9 mouse cellular contexts compared by ENCODE assay signal in genomic region chr19:33222595-33223223, GRCm38 (mm10).
A peak's percentile ranks its signal among the peaks of the same experiment; 100 is the strongest.
DNase-seq lines count a peak whose midpoint lies in the region; ATAC-seq and TF ChIP-seq lines count a peak whose summit lies in the region.
"Had no signal": no experiment of that assay in that cellular context is flagged by ENCODE, and none has a peak within 500 bp of the region (broad histone marks: within the 10 kb centered on the region; RNA-seq: fewer than 3 reads in every experiment).

No protein-coding gene starts in this region.

- no peak for ATAC-seq in lung, embryonic 14.5 days (ENCODE audit: insufficient read depth)
- ATAC-seq in midbrain, embryonic 13.5 days: peak; percentile 40; the same call in 1 of the 2 replicates

- no peaks in the 10 kb centered on the region for H3K36me3 ChIP-seq in lung, embryonic 14.5 days (ENCODE audit: insufficient read depth)
- no peaks in the 10 kb centered on the region for H3K36me3 ChIP-seq in midbrain, embryonic 13.5 days
- no peaks in the 10 kb centered on the region for H3K36me3 ChIP-seq in limb, embryonic 10.5 days
- H3K36me3 ChIP-seq: heart, embryonic 15.5 days had no signal

- WGBS in lung, embryonic 14.5 days: 65% methylated on average over 12 of the region's 12 CpGs
- 19% methylated on average over 12 of the region's 12 CpGs for whole genome bisulfite sequencing in midbrain, embryonic 13.5 days
- WGBS in limb, embryonic 10.5 days: 80% methylated on average over 12 of the region's 12 CpGs

- intact Hi-C loops in left cerebral cortex, postnatal 36 days (cut with DNase I): loop anchor here (10.0 kb wide), 1 partner anchor 268 kb away; no protein-coding TSS in a partner anchor

- no peak overlapping the region for H3K9ac ChIP-seq in lung, embryonic 14.5 days
- H3K9ac ChIP-seq in midbrain, embryonic 13.5 days (replicated peaks): 0 out of 2 replicates have a peak overlapping the region, but pooled peaks have one; percentile 32
- H3K9ac ChIP-seq: heart, embryonic 15.5 days had no signal

- H3K27me3 ChIP-seq in lung, embryonic 14.5 days (ENCODE audit: insufficient read depth, low read length): no peaks in the 10 kb centered on the region
- no peaks in the 10 kb centered on the region for H3K27me3 ChIP-seq in midbrain, embryonic 13.5 days
- H3K27me3 ChIP-seq in limb, embryonic 10.5 days (ENCODE audit: low read depth, poor library complexity, severe bottlenecking): no peaks in the 10 kb centered on the region
- H3K27me3 ChIP-seq: heart, embryonic 15.5 days had no signal

- peaks cover 9% of the 10 kb centered on the region; the same call in 1 of the 2 replicates for H3K4me1 ChIP-seq in lung, embryonic 14.5 days (ENCODE audit: insufficient read depth)
- peaks cover 26% of the 10 kb centered on the region for H3K4me1 ChIP-seq in midbrain, embryonic 13.5 days (replicated peaks)
- H3K4me1 ChIP-seq in limb, embryonic 10.5 days: peaks cover 10% of the 10 kb centered on the region; the same call in 1 of the 2 replicates

- no peaks in the 10 kb centered on the region for H3K9me3 ChIP-seq in lung, embryonic 14.5 days (ENCODE audit: low read depth, low read length)
- no peaks in the 10 kb centered on the region for H3K9me3 ChIP-seq in midbrain, embryonic 13.5 days
- H3K9me3 ChIP-seq in limb, embryonic 10.5 days (replicated peaks): no peaks in the 10 kb centered on the region
- H3K9me3 ChIP-seq: heart, embryonic 15.5 days had no signal

- no peak overlapping the region for H3K4me3 ChIP-seq in lung, embryonic 14.5 days (ENCODE audit: low read depth, low read length)
- H3K4me3 ChIP-seq in midbrain, embryonic 13.5 days (replicated peaks): no peak overlapping the region
- no peak overlapping the region for H3K4me3 ChIP-seq in limb, embryonic 10.5 days
- H3K4me3 ChIP-seq: heart, embryonic 15.5 days had no signal

- no peak overlapping the region for H3K4me2 ChIP-seq in lung, embryonic 14.5 days
- peak overlapping the region; percentile 6; the same call in 1 of the 2 replicates for H3K4me2 ChIP-seq in midbrain, embryonic 13.5 days (replicated peaks)
- H3K4me2 ChIP-seq: heart, embryonic 15.5 days had no signal

- no peak for DNase-seq in lung, embryonic 14.5 days
- DNase-seq in lung, postnatal 10 days: no peak
- DNase-seq in kidney, adult 18-20 months: peak; percentile 24
- peak; percentile 88 for DNase-seq in thymus, postnatal 0 days (ENCODE audit: low spot score)
- DNase-seq in gastrocnemius, postnatal 25 days: no peak
- no peak for DNase-seq in left cerebral cortex, postnatal 36 days (ENCODE audit: low spot score in 2 of 2)
- no peak for DNase-seq in limb, embryonic 10.5 days (ENCODE audit: low spot score)

- TF ChIP-seq CTCF in lung, embryonic 14.5 days (IDR thresholded peaks at IDR 0.05; ENCODE audit: low read depth): 0 out of 2 replicates have a peak, but pooled peaks have one; percentile 2

- no peak overlapping the region for H3K27ac ChIP-seq in lung, embryonic 14.5 days (ENCODE audit: low read depth)
- no peak overlapping the region for H3K27ac ChIP-seq in midbrain, embryonic 13.5 days
- no peak overlapping the region for H3K27ac ChIP-seq in limb, embryonic 10.5 days
- H3K27ac ChIP-seq: heart, embryonic 15.5 days had no signal

Comparison
In these comparisons a context has a peak if more than half of its experiments do, and no peak if none do; other contexts are left out.
1. DNase-seq: peak in kidney, adult 18-20 months (single experiment) and thymus, postnatal 0 days (single experiment); none in lung, embryonic 14.5 days (single experiment), lung, postnatal 10 days (single experiment), gastrocnemius, postnatal 25 days (single experiment), left cerebral cortex, postnatal 36 days (0 of 2) and limb, embryonic 10.5 days (single experiment).